Mouse (Mus musculus) urinary bladder, adult 2 months (tissue): Measurements from ENCODE around the gene Gm44511. TPM values are rescaled to one million over a fixed set of nuclear protein-coding genes. Genes with fewer than 3 reads are reported as not detected.
A peak's percentile ranks its signal among the peaks of the same experiment; 100 is the strongest.
"Not testable (repeated sequence)": the region's sequence is repeated elsewhere in the genome, so short reads cannot be mapped to it uniquely, and the experiment has no call there.

Experiments used
- DNase-seq: peaks from one replicate; pipeline ENCODE4 v3.0.0; 2022; ENCODE audit warnings: low spot score
- polyA plus RNA-seq: library from polyadenylated mRNA; depleted of rRNA; stranded (reverse); fragments of >200 nt; gene quantifications from 2 replicates; pipeline ENCODE4 v1.2.3, GENCODE M21; 2012

The Gm44511 gene
- polyA plus RNA-seq, 1 experiment = 0.23 TPM

GRCm38 (mm10) chr6:128800696-128801095 lies 25.4 kb downstream of the Gm44511 start:
- not testable (repeated sequence) for DNase-seq

- DNase-seq = no peak
Observed at GRCm38 (mm10) chr6:128799896-128800270, 26.2 kb downstream of the Gm44511 start.

- DNase-seq = peak; percentile 82
Observed at GRCm38 (mm10) chr6:128799144-128799895, 26.8 kb downstream of the Gm44511 start.

- peak; percentile 71 for DNase-seq
Observed at GRCm38 (mm10) chr6:128798772-128799143, 27.4 kb downstream of the Gm44511 start.

DNA sequence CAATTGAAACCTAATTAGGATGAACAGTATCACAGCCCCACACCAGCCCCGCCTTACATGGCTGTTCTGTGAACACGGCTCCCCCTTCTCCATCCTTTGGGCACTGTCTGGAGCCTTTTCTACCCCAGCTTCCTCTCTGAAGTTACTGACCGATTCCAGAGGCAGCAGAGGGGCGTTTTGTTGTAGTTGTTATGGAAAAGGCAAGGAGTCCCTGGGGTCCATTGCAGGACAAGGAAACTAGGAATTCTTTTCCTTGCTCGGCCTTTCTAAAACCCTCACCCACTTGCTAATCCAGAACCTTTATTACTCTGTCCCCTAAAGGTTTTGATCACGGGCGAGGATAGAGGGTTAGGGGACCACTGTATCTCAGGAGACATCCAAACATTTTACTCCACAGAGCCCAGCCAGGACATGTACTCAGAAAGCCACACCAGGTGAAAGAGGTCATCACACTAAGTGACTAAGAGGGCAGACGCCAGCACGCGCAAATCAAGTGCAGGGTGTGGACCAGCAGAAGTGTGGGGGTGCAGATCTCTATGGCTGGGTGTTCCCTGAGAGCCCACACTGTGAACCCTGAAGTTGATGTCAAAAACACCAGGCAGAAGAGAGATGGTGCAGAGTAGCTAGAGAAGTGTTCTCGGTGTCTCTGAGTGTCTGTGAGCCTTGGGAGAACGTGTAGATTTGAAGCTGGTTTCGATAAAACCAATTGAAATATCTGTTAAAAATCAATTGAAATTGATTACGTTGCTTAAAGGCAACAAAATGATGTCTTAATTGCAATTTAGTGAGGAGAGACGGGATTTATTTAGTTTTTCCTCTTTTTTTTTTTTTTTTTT lies 28.0 kb downstream of the Gm44511 start:
- no peak for DNase-seq

DNA sequence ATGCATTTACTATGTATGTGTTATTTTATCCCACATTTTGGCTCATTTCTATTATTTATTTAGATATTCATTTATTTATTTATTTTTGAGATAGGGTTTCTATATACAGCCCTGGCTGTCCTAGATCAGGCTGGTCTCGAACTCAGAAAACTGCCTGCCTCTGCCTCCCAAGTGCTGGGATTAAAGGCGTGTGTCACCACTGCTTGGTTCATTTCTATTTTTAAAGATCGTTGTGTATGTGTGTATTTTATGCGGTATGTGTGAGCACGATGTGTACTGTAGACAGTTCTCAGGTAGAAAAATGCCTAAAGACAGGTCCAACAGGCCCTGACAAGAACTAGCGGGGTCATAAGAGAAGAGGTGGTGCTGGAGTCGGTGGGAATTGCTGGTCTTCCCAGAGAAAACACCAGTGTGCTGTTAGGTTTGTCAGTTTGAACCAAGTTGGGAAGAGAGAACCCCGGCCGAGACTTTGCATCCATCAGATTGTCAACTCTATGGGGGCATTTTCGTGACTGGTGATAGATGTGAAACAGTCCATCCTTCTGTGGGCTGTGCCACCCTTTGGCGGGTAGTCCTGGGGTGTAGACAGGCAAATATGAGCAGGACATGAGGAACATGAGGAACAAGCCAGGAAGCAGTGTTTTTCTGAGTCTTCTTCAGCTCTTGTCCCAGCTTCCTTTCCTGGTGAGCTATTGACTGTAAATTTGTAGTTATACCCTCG lies 28.8 kb downstream of the Gm44511 start:
- DNase-seq = no peak

GRCm38 (mm10) chr6:128796321-128796955 lies 29.7 kb downstream of the Gm44511 start:
- no peak for DNase-seq

- DNase-seq = no peak
Observed at GRCm38 (mm10) chr6:128793734-128794133, 32.4 kb downstream of the Gm44511 start.

DNA sequence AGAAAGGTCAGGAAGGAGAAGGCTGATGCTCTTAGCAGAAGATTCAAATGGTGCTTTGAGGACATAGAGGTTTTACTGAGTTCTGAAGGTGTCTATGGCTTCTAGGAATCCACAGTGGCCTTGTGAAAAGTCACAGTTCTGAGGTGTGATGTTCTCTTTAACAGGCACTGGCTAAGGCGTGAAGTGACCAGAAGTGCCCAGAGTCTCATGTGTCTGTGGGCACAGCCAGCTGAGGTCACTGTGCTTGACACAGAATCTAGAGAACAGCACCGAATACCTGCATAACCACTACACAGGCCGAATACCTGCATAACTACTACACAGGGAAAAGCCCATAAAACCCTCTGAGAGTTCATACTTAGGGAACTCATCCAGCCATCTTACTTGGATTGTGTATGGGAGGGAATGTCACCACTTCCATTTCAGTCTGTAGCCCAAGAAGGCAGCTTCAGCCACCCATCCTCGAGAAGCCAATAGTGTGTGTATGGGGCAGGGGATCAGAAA lies 35.6 kb downstream of the Gm44511 start:
- DNase-seq = not testable (repeated sequence)

DNA sequence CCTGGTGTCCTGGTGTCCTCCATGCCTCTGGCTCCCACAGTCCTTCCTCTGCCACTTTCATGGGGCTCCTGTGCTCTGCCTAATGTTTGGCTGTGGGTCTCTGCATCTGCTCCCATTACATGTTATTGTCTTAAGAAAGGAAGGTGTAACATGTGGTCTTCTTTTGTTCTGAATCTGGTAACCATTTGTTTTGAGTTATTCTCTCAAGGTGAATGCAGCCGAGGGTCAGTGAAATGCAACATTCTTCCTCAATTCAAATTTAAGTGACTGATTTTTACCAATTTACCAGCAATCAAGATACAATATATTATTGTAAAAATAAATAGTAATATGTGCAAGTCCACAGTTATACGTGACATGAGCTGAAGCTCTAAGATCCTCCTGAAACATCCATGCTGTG lies 37.0 kb downstream of the Gm44511 start, which contains the start of gene Klrb1c:
Gene Klrb1c, minus strand, starts transcription at position 101 of the 400 bp plus-strand sequence.
- DNase-seq = no peak

DNA sequence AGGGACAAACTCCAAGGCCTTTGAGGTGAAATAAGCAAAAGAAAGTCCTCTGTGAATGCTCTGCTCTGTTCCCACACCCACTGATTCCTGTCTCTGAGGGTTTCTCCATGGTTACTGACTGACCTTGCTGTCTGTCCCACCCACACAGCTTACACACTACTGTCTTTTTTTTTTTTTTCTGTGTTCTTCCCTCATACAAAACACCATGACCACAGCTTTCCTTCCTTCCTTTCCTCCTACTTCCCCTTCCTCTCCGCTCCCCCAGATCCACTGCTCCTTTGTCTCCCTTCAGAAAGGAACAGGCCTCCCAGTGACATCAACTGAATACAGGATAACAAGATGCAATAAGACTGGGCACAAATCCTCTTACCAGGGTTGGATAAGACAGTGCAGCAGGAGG lies 37.6 kb downstream of the Gm44511 start:
- DNase-seq = no peak

DNA sequence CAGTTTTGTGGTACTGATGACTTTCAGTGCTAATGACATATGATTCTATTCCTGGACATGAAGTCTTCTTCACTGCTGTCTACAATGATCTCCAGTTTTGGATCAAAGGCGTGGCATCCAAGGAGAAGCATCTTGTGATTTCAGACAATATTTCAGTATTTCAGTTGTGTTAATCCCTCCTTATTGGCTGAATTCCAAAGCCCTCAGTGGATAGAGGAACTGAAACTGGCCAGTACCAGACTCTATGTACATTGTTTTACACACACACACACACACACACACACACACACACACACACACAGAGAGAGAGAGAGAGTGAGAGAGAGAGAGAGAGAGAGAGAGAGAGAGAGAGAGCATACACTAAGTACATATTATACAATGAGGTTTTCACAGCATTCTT lies 39.7 kb downstream of the Gm44511 start:
- not testable (repeated sequence) for DNase-seq

DNA sequence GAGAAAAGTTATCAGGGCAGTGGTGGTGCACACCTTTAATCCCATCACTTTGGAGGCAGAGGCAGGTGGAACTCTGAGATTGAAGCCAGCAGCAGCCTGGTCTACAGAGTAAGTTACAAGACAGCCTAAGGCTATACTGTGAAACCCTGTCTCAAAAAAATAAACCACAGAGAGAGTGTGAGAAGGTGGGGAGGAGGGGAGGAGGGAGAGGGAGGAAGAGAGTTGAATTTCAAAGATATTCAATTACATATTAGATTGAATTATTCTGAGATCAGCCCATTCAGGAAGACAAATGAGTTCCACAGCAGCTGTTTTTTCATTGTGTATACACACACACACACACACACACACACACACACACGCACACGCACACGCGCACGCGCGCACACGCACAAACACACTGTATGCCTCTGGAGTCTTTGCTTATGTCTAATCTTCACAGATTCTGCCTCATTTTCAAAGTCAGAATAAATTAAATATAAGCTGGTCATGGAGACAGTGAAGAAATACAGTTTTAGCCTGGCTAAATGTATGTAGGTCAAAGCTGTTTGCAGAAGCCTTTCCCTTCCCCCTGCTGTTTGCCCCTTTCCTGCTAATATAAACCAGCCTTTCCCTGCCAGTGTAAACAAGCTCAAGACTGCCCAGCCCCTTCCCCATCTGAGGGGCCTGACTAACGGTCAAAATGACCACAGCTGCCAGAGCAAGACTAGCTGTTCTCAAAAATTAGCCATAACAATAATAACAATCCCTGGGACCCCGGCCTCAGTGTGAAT lies 56.4 kb downstream of the Gm44511 start:
- no peak for DNase-seq

DNA sequence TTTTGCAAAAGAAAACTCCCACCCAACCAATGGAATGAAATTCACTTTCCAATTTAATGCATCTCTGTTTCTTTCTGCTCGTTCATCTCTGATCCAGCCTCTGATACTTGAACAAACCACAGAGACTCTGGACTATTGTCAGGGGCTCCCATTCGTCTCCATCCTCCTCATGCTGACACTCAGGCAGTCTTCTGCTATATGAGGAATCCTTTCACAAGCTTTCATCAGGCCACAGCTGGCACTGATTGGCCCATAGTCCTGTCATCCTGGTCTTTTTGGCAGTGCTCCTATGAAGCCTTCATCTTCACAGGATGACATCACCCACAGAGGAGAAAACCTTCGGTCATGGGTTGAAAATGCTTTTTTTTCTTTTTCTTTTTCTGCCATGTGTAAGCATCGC lies 58.1 kb downstream of the Gm44511 start:
- DNase-seq = no peak

DNA sequence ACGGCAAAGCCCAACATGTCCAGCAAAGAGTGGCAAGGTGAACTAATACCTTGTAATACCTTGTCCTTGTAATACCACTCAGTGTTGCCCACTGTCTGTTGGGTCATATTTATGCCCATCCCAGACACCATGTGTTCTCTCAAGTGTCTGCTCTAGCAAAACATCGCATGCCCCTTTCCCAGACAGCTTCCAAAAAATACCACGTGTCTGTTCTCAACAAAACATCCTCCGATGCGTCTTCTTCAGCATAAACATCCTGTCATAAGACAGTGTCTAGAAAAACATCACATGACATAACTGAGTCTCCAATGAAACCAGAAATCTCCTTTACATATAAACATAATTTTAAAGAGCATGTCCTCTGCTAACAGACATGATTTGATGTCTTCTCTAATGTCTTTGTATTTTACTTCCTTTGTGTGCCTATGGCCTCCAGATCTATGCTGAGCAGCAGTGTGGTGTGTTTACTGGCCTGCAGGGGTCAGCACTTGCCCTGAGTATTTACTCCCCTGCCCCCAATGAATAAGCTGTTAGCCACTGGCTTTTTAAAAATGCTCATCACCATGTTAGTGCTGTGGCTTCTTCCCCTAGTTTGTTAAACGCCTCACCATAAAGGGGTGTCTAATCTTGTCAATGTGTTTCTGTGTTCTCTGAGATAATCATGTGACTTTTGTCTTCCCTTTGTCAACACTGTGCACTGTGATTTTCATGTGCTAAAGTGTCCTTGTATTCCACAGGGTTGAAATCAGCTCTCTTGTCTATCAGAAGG lies 59.4 kb downstream of the Gm44511 start:
- DNase-seq = not testable (repeated sequence)

DNA sequence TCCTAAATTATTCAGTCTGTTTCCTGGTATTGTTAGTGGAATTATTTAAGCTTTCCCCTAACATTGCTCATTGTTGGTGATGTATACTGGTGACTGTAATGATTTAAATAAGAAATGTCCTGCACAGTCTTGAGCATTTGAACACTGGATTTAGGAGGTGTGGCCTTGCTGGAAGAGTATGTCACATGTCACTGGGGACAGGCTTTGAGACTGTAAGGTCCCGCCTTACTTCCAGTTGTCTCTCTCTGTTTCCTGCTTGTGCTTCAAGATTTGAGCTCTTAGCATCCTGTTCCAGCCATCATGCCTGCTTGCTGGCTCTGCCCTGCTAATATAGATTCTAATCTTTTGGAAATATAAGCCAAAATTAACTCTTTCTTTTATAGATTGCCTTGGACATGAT lies 60.9 kb downstream of the Gm44511 start:
- DNase-seq = no peak

DNA sequence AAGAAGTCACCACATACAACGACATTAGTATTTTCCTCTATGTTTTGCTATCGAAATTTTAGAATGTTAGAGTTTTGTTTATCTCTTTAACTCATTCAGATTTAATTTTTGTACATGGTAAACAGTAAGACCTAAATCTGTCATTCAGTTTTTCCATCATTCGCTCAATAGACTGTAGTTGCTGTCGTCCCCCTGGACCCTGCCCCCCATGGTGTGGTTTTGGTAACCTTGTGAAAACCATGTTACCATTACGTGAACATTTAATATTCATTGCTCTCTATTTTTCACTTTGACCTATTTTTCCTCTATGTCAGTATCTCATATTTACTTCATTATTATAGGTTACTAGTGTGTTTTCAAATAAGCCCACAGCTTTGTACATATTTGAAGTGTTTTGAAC lies 61.5 kb downstream of the Gm44511 start:
- DNase-seq = no peak

GRCm38 (mm10) chr6:128763736-128764523 lies 62.2 kb downstream of the Gm44511 start:
- peak; percentile 78 for DNase-seq
